Mouse (Mus musculus) limb, embryonic 11.5 days (tissue): ENCODE measurements around the gene Hs3st1. TPM values are rescaled to one million over a fixed set of nuclear protein-coding genes. Genes with fewer than 3 reads are reported as not detected.
A peak's percentile ranks its signal among the peaks of the same experiment; 100 is the strongest.

Experiments
- ATAC-seq: fragments of 200-750 bp; cut with Nextera tagmentation; 2 replicates; pipeline ENCODE4 v1.8.0; 2017; ENCODE audit warnings: low read depth; ENCODE audit not compliant: insufficient number of reproducible peaks, low FRiP score, low TSS enrichment
- DNase-seq: peaks from one replicate; pipeline ENCODE4 v3.0.0-alpha.2; 2015; ENCODE audit warnings: low spot score
- H3K27ac ChIP-seq: fragments of 300-500 bp; sonication (generic); replicated peaks from 2 replicates; pipeline ENCODE4 v1.5.1; 2014; ENCODE audit warnings: low read depth, mild to moderate bottlenecking, low read length
- H3K27me3 ChIP-seq: fragments of 300-500 bp; sonication (generic); 2 replicates; pipeline ENCODE4 v1.6.1; 2014; ENCODE audit warnings: mild to moderate bottlenecking, low read length, mixed read lengths; ENCODE audit not compliant: control insufficient read depth, insufficient read depth
- H3K36me3 ChIP-seq: fragments of 300-500 bp; sonication (generic); 2 replicates; pipeline ENCODE4 v1.6.1; 2014; ENCODE audit warnings: mild to moderate bottlenecking, low read length, moderate library complexity, mixed read lengths; ENCODE audit not compliant: control insufficient read depth, insufficient read depth
- H3K4me1 ChIP-seq: fragments of 300-500 bp; sonication (generic); 2 replicates; pipeline ENCODE4 v1.6.1; 2014; ENCODE audit warnings: low read length, mixed read lengths; ENCODE audit not compliant: control insufficient read depth, insufficient read depth
- H3K4me2 ChIP-seq: fragments of 300-500 bp; sonication (generic); 2 replicates; pipeline ENCODE4 v1.6.1; 2014; ENCODE audit warnings: low read depth, mild to moderate bottlenecking, moderate library complexity; ENCODE audit not compliant: severe bottlenecking
- H3K4me3 ChIP-seq: fragments of 300-500 bp; sonication (generic); 2 replicates; pipeline ENCODE4 v1.5.1; 2014; ENCODE audit warnings: low read depth, low read length
- H3K9ac ChIP-seq: fragments of 300-500 bp; sonication (generic); 2 replicates; pipeline ENCODE4 v1.6.1; 2014; ENCODE audit warnings: mild to moderate bottlenecking, low read length
- H3K9me3 ChIP-seq: fragments of 300-500 bp; sonication (generic); 2 replicates; pipeline ENCODE4 v1.6.1; 2016; ENCODE audit warnings: low read length; ENCODE audit not compliant: control insufficient read depth
- WGBS: fragments of 180-500 bp; shearing (Covaris S2); extraction: QIAGEN DNeasy Blood & Tissue Kit; methylation state at CpG from one replicate; pipeline ENCODE4 v1.1.7; 2014; 5-methylcytosine and 5-hydroxymethylcytosine counted together
- polyA plus RNA-seq: library from polyadenylated mRNA; unstranded; fragments of >200 nt; fragmentation: Nextera tagmentation; extraction: Ambion mirVana; gene quantifications from 2 replicates; pipeline ENCODE4 v1.2.1, GENCODE M21; 2014

Hs3st1 gene
- polyA plus RNA-seq, 1 experiment from 2014 or later, result 4.9 TPM

GRCm38 (mm10) chr5:39659417-39659816, 95.9 kb downstream of the Hs3st1 start:
- Histone ChIP-seq H3K36me3 (no peaks in the 10 kb centered on the region), H3K27me3 (no peaks in the 10 kb centered on the region), H3K4me3 (no peak overlapping the region), H3K4me1 (no peaks in the 10 kb centered on the region), H3K4me2 (no peak overlapping the region), H3K9me3 (no peaks in the 10 kb centered on the region), H3K9ac (no peak overlapping the region), H3K27ac (no peak overlapping the region)
- 87% methylated on average over 2 of the region's 2 CpGs for WGBS
- no peak for ATAC-seq
- DNase-seq, result no peak

GRCm38 (mm10) chr5:39644827-39645380, 110.4 kb downstream of the Hs3st1 start:
- H3K27ac ChIP-seq, result no peak overlapping the region

GRCm38 (mm10) chr5:39643924-39644826, 111.1 kb downstream of the Hs3st1 start:
- Histone ChIP-seq H3K36me3 (no peaks in the 10 kb centered on the region), H3K27ac (no peak overlapping the region), H3K9ac (peak overlapping the region; percentile 52), H3K4me2 (peak overlapping the region; percentile 92), H3K9me3 (no peaks in the 10 kb centered on the region), H3K4me3 (peak overlapping the region; percentile 55), H3K27me3 (peaks cover 19% of the 10 kb centered on the region), H3K4me1 (peaks cover 3% of the 10 kb centered on the region; the same call in 1 of the 2 replicates)
- peak; percentile 88 for DNase-seq
- under 1% methylated on average over 56 of the region's 56 CpGs for WGBS
- peak; percentile 89 for ATAC-seq

More at GRCm38 (mm10) chr5:39644827-39645380, 110.4 kb downstream of the Hs3st1 start:
- H3K4me2 ChIP-seq, result peak overlapping the region; percentile 92
- H3K4me3 ChIP-seq, result peak overlapping the region; percentile 55
- ATAC-seq (peak; percentile 55), DNase-seq (peak; percentile 58)
- H3K27me3 ChIP-seq, result peaks cover 19% of the 10 kb centered on the region
- no peaks in the 10 kb centered on the region for H3K36me3 ChIP-seq
- no peaks in the 10 kb centered on the region for H3K9me3 ChIP-seq
- peaks cover 3% of the 10 kb centered on the region; the same call in 1 of the 2 replicates for H3K4me1 ChIP-seq
- WGBS, result under 1% methylated on average over 28 of the region's 28 CpGs
- H3K9ac ChIP-seq, result peak overlapping the region; percentile 52

- peaks cover 19% of the 10 kb centered on the region for H3K27me3 ChIP-seq
- H3K27ac ChIP-seq, result no peak overlapping the region
- DNase-seq (peak; percentile 40), ATAC-seq (no peak)
- peaks cover 3% of the 10 kb centered on the region; the same call in 1 of the 2 replicates for H3K4me1 ChIP-seq
- H3K4me2 ChIP-seq, result peak overlapping the region; percentile 92
- no peaks in the 10 kb centered on the region for H3K36me3 ChIP-seq
- H3K9me3 ChIP-seq, result no peaks in the 10 kb centered on the region
- no peak overlapping the region for H3K9ac ChIP-seq
- H3K4me3 ChIP-seq, result peak overlapping the region; percentile 55
- WGBS, result 2% methylated on average over 22 of the region's 22 CpGs
Measured at GRCm38 (mm10) chr5:39643260-39643923, 111.9 kb downstream of the Hs3st1 start.

GRCm38 (mm10) chr5:39642222-39642770, 113.0 kb downstream of the Hs3st1 start:
- no peak overlapping the region for H3K4me3 ChIP-seq
- peaks cover 19% of the 10 kb centered on the region for H3K27me3 ChIP-seq
- ATAC-seq, result no peak
- no peak overlapping the region for H3K9ac ChIP-seq
- no peaks in the 10 kb centered on the region for H3K36me3 ChIP-seq
- no peak overlapping the region for H3K27ac ChIP-seq
- no peak overlapping the region for H3K4me2 ChIP-seq
- no peak for DNase-seq
- no peaks in the 10 kb centered on the region for H3K9me3 ChIP-seq
- H3K4me1 ChIP-seq, result peaks cover 3% of the 10 kb centered on the region; the same call in 1 of the 2 replicates
- WGBS, result 49% methylated on average over 6 of the region's 6 CpGs

- peaks cover 19% of the 10 kb centered on the region for H3K27me3 ChIP-seq
- H3K9ac ChIP-seq, result no peak overlapping the region
- H3K27ac ChIP-seq, result no peak overlapping the region
- H3K4me1 ChIP-seq, result peaks cover 3% of the 10 kb centered on the region; the same call in 1 of the 2 replicates
- no peak overlapping the region for H3K4me3 ChIP-seq
- DNase-seq (peak; percentile 76), ATAC-seq (no peak)
- no peaks in the 10 kb centered on the region for H3K9me3 ChIP-seq
- WGBS, result 57% methylated on average over 10 of the region's 10 CpGs
- H3K36me3 ChIP-seq, result no peaks in the 10 kb centered on the region
- no peak overlapping the region for H3K4me2 ChIP-seq
Measured at GRCm38 (mm10) chr5:39639438-39640177, 115.7 kb downstream of the Hs3st1 start.

GRCm38 (mm10) chr5:39638926-39639325, 116.3 kb downstream of the Hs3st1 start:
- no peak overlapping the region for H3K27ac ChIP-seq
- ATAC-seq (no peak), DNase-seq (no peak)
- H3K9ac ChIP-seq, result no peak overlapping the region
- H3K36me3 ChIP-seq, result no peaks in the 10 kb centered on the region
- WGBS, result 77% methylated on average over 5 of the region's 5 CpGs
- H3K27me3 ChIP-seq, result peaks cover 14% of the 10 kb centered on the region
- H3K4me3 ChIP-seq, result no peak overlapping the region
- no peak overlapping the region for H3K4me2 ChIP-seq
- no peaks in the 10 kb centered on the region for H3K9me3 ChIP-seq
- no peaks in the 10 kb centered on the region for H3K4me1 ChIP-seq
